Mouse (Mus musculus): Measurements from ENCODE around the gene Trir.

The Trir gene

GRCm38 (mm10) chr8:84994375-84994774 is 32.2 kb upstream of the Trir start:
- DNase-seq (ENCODE audit: low spot score in 2 of 2), result no peak

DNA sequence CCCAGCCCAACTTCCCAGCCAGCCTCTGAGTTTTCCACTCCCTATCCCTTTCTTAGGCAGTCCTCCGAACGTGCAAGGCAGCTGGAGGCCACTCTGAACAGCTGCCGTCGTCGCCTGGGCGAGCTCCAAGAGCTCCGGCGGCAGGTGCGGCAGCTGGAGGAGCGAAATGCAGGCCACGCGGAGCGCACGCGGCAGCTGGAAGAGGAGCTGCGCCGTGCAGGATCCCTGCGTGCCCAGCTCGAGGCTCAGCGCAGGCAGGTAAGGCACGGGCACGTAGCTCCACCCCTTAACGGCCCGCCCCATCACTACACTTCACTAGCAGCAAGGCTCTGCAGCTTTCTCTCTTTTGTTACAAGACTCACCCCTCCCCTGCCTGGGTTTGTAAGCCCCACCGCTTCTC is 30.9 kb upstream of the Trir start:
- DNase-seq (ENCODE audit: low spot score in 2 of 2), result no peak

DNA sequence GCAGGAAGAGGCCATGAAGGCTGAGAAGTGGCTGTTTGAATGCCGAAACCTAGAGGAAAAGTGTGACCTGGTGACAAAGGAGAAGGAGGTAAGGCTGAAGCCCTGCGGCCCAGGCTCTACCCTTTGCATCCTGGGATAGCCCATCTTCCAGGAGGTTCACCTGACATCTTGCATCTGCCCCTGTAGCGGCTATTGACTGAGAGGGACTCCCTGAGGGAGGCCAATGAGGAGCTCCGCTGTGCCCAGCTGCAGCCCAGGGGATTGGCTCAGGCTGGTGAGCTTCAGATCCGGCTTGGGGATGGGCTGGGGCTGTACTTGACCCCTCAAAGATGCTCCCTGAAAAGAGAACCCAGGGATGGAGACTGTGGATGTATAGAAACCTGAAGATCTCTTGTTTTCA is 29.6 kb upstream of the Trir start:
- DNase-seq (ENCODE audit: low spot score in 2 of 2), result no peak

DNA sequence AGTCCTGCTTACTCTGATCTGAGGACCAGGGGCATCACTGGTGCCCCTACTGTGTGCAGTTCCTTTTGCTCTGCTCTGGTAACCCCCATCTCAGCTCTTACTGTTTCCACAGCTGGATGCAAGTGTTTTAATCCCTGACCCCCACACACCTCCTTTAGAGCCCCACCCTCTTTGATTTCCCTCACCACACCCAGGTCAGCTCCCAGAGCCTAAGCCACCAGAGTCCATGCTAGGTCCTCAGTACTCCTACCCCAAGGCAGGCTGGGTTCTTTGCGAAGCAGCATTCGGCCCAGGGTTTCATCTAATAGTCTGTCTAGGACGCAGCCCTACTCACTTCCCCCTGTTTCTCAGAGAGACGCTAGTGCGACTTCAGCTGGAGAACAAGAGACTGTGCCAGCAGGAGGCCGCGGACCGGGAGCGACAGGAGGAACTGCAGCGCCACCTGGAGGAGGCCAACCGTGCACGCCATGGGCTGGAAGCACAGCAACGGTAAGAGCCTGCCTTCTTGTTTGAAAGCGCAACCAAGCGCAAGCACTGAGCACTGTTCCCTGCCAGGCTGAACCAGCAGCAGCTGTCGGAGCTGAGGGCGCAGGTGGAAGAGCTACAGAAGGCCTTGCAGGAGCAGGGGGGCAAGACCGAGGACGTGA is 28.9 kb upstream of the Trir start:
- peak; percentile 80 to 91 for DNase-seq (ENCODE audit: low spot score in 2 of 2)

DNA sequence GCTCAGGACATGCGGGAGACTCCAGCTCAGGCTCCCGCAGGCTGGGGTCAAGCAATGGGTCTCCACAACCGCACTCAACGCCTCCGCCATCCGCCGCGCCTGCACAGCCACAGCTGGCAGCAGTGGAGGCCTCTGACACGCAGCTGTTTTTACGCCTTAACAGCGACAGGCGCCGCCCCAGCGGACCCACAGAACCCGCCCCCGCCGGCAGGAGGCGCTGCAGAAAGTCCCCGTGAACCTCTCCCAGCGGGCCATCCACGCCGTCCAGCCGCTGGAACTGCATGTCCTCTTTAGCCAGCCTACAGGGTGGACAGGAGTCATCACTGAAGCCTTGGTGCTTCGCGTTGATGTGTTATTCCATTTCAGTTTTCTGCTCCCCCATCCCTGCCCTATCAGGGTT is 18.9 kb upstream of the Trir start:
- DNase-seq (ENCODE audit: low spot score in 2 of 2), result no peak

- no peak for DNase-seq (ENCODE audit: low spot score in 2 of 2)
Observed at GRCm38 (mm10) chr8:85011242-85011641, 15.4 kb upstream of the Trir start.

DNA sequence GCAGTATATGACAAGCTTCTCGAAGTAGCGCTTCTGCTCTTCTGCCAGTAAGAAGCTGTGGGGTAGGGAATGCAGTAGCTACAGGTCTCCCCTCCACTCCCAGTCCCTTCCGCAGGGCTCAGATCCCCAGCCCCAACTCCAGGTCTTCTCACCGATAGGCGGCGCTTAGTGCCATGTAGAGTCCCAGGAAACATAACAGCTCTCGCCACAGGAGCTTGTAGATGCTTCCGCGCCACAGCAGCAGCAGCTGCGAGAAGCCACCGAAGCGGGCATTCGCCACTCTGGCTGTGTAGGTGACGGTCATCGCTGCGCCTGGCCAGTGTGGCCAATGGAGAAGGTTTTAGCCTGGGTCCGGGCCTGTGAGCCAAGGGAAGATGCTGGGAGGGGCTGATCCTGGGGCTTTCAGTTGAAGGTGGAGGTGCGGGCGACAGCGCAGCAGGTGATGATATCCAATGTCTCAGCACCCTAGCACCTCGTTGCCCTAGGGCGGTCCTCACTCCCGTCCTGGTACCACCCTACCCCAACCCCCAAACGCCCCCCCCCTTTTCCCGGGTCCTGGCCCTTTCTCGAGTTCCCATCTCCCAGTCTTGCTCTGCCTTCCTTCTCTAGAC is 13.3 kb upstream of the Trir start:
- DNase-seq (ENCODE audit: low spot score in 2 of 2), result peak; percentile 62 to 66

- no peak for DNase-seq (ENCODE audit: low spot score in 2 of 2)
Observed at GRCm38 (mm10) chr8:85014431-85014830, 12.2 kb upstream of the Trir start, which contains the start of gene Best2. TSS of gene Best2 (minus strand) at chr8:85014531.

DNA sequence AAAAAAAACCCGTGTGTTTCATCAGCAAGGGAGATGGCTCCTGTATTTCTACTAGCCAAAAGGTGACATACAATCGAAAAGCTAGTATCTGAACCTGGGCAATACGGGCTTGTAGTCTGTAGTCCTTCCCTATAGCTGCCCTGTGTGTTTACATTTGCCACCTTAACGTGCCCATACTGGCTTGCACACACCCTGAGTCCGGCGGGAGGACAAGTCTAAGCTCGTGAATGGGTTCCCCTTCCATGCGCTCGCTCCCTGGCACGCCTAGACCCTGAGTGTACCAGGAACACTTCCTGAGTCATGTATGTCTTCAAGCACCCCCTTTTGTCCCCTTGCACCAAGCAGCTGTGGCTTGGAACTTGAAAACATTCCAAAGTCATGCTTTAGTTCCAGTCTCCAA is 9.9 kb upstream of the Trir start:
- no peak for DNase-seq (ENCODE audit: low spot score in 2 of 2)

DNA sequence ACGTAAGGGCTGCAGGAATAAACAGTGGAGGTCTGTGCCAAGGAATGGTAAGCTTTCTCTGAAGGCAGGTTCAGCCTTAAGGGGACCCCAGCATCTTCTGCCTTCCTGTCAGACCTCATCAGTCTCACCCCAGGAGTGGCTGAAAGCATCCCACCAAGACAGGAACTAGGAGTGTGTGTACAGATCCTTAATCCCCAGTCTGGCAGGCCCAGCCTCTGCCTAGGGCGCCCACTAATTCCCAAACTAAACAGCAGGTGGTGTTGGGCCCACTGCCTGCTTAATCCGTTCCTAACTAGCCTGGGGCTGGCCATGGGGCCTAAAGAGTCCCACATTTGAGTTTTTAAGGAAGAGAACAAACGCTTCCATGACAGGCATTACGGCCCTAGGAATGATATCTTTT is 9.4 kb upstream of the Trir start:
- no peak for DNase-seq (ENCODE audit: low spot score in 2 of 2)

DNA sequence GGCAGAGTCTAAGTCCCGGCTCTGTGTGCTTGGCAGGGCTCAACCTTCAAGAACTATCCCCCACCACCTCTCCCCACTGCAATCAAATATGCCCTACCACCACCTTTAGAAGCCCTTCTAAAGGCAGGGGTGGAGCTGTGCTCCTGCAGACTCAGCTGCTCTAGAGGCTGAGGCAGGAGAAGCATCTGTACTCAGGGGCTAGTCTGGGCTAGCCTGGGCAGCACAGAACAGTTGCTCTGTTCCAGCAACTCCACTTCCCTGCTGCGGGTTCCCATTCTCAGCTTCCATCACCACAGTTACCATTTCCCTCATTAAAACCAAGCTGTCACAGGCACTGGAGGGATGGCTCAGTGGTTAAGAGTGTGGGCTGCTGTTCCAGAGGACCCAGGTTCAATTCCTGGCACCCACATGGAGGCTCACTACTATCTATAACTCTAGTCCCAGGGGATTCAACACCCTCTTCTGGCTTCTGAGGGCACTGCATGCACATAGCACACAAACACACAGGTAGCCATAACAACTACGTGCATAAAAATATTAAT is 5.0 kb upstream of the Trir start:
- DNase-seq (ENCODE audit: low spot score in 2 of 2), result no peak

DNA sequence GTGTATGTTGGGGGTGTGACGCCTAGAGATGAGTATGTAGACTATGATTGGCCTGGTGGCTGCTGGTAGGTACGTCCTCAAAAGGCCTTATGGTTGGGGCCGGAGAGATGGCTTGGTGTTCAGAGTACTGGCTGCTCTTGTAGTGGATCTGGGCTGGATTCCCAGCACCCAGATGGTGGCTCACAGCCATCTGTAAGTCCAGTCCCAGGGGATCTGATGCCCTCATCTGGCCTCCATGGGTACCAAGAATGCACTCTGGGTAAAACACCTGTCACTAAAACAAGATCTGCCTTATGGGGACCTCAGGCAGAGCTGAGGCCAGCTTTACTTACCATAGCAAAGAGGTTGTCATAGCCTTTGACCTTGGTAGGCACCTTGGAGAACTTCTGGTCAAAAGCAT is 2.8 kb upstream of the Trir start:
- no peak for DNase-seq (ENCODE audit: low spot score in 2 of 2)

GRCm38 (mm10) chr8:85025098-85025932 is 1.3 kb upstream of the Trir start, which contains the start of gene Asna1:
TSS of gene Asna1 (minus strand) at chr8:85025281.
- DNase-seq (ENCODE audit: low spot score in 2 of 2), result peak; percentile 46 to 79

- DNase-seq (ENCODE audit: low spot score in 2 of 2), result no peak
Observed at GRCm38 (mm10) chr8:85027516-85027855, 863 bp downstream of the Trir start.

GRCm38 (mm10) chr8:85027922-85028321 is 1.3 kb downstream of the Trir start:
- no peak for DNase-seq (ENCODE audit: low spot score in 2 of 2)

GRCm38 (mm10) chr8:85029271-85029670 is 2.6 kb downstream of the Trir start:
- no peak for DNase-seq (ENCODE audit: low spot score in 2 of 2)

DNA sequence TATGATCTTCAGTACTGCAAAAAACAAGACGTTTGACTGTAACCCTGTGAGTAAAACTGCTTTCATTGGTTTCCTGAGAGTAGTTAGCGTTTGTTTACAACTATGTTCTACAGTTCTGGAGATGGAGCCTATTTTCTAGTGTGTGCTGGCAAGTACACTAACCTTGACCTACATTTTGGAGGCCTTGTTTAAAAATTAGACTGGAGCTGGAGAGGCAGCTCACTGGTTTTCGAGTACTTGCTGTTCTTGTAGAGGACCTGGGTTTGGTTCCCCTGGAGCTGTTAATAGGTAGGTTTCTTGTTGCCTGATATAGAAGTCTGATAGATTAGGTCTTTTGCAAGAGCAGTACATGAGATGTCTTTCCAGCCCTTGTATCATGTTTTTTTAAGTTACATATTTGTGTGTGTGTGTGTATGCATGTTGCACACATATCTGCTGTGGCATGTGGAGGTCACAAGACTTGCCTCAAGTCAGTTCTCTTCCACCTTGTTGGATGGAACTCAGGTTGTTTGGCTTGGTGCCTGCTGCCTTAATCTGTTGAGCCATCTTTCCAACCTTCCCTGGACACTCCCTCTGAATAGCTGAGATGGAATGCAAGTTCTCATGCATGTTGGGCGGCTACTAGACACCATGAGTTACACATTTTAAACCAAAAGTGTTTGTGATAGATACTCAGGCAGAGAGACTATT is 6.1 kb downstream of the Trir start:
- no peak for DNase-seq (ENCODE audit: low spot score in 2 of 2)

DNA sequence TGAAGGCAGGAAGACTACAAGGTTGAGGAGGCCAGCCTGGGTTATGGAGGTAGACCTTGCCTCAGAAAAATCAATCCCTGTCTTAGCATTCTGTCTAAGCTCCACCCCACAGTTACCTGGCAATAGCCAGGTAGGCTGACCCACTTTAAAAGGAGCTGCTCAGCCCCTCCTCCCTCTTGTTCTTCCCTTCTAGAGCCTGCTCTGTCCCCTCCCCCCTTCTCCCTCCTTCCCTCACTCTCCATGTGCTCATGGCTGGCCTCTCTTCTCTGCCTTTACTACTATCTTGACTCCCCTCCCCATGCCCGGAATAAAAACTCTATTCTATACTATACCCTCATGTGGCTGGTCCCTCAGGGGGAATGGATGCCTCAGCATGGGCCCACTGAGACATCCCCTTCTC is 7.2 kb downstream of the Trir start:
- DNase-seq (ENCODE audit: low spot score in 2 of 2), result no peak

DNA sequence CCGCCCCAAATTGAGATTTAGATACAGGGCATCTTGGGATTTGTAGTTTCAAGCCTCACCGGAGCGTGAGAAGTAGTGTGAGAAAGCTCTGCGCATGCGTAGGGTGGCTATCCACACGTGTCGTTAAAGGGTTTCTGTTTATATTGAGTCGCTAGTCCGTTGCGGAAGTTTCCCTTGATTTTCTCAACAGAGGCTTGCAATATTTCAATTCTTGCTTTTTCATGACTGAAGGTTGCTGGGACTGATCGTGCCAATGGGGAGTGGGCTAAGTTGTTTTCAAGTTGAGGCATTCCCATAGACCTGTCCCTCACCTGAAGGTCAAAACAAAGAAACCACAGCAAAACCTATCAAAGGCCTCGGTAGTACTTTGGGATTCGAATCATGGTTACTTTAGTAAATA is 8.1 kb downstream of the Trir start:
- DNase-seq (ENCODE audit: low spot score in 2 of 2), result peak; percentile 43 to 60

DNA sequence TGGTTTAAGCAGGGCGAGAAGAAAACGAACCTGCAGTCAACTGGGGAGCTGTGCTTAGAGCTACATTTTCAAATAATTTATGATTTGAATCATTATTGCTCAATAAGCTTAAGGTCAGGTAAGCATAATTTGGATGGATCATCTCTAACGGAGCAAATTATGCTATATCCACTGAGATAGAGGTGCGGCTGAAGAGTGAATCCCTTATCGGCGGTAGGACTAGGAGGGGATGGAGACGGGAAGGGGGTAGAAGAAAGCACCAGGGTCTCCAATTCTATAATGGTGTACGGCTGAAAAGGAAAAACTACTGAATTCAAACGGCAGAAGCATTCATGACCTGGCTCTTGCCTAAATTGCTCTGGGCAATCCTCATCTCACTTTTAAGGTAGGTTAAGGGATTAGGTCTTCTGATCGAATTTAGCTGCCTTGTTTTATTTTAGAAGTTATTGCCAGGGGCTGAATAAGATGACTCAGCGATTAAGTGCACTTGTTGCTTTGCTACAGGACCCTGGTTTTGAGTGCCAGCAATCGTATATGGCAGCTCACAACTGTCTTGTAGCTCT is 8.6 kb downstream of the Trir start:
- DNase-seq (ENCODE audit: low spot score in 2 of 2), result no peak

DNA sequence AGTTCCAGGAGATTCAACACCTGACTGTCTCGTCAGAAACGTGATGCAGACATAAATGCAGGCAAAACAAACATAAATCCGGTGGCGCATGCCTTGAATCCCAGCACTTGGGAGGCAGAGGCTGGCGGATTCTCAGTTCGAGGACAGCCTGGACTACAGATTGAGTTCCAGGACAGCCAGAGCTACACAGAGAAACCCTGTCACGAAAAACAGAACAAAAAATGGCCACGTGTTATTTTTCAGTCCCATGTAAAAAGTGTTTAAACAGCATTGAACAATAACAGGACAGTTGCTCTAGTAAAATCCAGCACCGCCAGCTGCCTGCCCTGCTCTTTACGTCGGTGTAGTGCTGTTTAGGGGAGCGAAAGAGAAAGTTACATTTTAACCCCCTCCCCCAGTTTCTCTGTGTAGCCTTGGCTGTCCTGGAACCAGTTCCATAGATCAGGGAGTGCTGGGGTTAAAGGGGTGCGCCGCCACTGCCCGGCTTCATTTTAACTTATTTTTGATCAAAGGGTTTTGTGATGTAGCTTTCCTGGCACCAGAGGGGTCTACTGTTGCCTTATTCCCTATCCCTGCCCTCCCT is 9.2 kb downstream of the Trir start:
- no peak for DNase-seq (ENCODE audit: low spot score in 2 of 2)

GRCm38 (mm10) chr8:85036381-85036717 is 9.7 kb downstream of the Trir start:
- DNase-seq (ENCODE audit: low spot score in 2 of 2), result no peak
